Mouse (Mus musculus) fibroblast of lung, adult 2 months (primary cell): ENCODE results near the gene Dlgap1.
A peak's percentile ranks its signal among the peaks of the same experiment; 100 is the strongest.

Source experiments
- DNase-seq: peaks from one replicate; pipeline ENCODE4 v3.0.0-alpha.2; 2011; ENCODE audit warnings: low read depth

The Dlgap1 gene

GRCm38 (mm10) chr17:70626925-70627324 is 658.1 kb downstream of the Dlgap1 start:
- DNase-seq = no peak

- no peak for DNase-seq
Observed at GRCm38 (mm10) chr17:70629653-70630378, 660.9 kb downstream of the Dlgap1 start.

- DNase-seq = peak; percentile 30
Observed at GRCm38 (mm10) chr17:70633181-70633944, 664.5 kb downstream of the Dlgap1 start.

- no peak for DNase-seq
Observed at GRCm38 (mm10) chr17:70643211-70643610, 674.3 kb downstream of the Dlgap1 start.

GRCm38 (mm10) chr17:70646641-70647040 is 677.8 kb downstream of the Dlgap1 start:
- no peak for DNase-seq

- no peak for DNase-seq
Observed at GRCm38 (mm10) chr17:70661382-70661781, 692.5 kb downstream of the Dlgap1 start.

GRCm38 (mm10) chr17:70663992-70664391 is 695.1 kb downstream of the Dlgap1 start:
- DNase-seq = no peak

- no peak for DNase-seq
Observed at GRCm38 (mm10) chr17:70664484-70665040, 695.7 kb downstream of the Dlgap1 start.

- DNase-seq = no peak
Observed at GRCm38 (mm10) chr17:70673985-70674384, 705.1 kb downstream of the Dlgap1 start.

GRCm38 (mm10) chr17:70676522-70676921 is 707.6 kb downstream of the Dlgap1 start:
- DNase-seq = no peak

GRCm38 (mm10) chr17:70683561-70684167 is 714.8 kb downstream of the Dlgap1 start:
- peak; percentile 9 for DNase-seq

- no peak for DNase-seq
Observed at GRCm38 (mm10) chr17:70690174-70690573, 721.3 kb downstream of the Dlgap1 start.

GRCm38 (mm10) chr17:70690598-70690997 is 721.7 kb downstream of the Dlgap1 start:
- no peak for DNase-seq

- peak; percentile 70 for DNase-seq
Observed at GRCm38 (mm10) chr17:70706976-70707818, 738.3 kb downstream of the Dlgap1 start.

- no peak for DNase-seq
Observed at GRCm38 (mm10) chr17:70707819-70708140, 738.9 kb downstream of the Dlgap1 start.

GRCm38 (mm10) chr17:70709545-70709944 is 740.7 kb downstream of the Dlgap1 start:
- DNase-seq = no peak

- no peak for DNase-seq
Observed at GRCm38 (mm10) chr17:70713470-70713869, 744.6 kb downstream of the Dlgap1 start.

GRCm38 (mm10) chr17:70719684-70720324 is 750.9 kb downstream of the Dlgap1 start:
- DNase-seq = peak; percentile 90

- DNase-seq = no peak
Observed at GRCm38 (mm10) chr17:70720766-70721165, 751.9 kb downstream of the Dlgap1 start.

GRCm38 (mm10) chr17:70722146-70722545 is 753.3 kb downstream of the Dlgap1 start:
- no peak for DNase-seq

GRCm38 (mm10) chr17:70728719-70729281 is 759.9 kb downstream of the Dlgap1 start:
- DNase-seq = peak; percentile 98
